Mouse (Mus musculus) G1E (cell line): Measurements from ENCODE around the gene Serpinb12. TPM values are rescaled to one million over a fixed set of nuclear protein-coding genes. Genes with fewer than 3 reads are reported as not detected.

ENCODE experiments used
- ATAC-seq: 2 replicates; pipeline ENCODE4 v1.8.0; 2016; ENCODE audit warnings: mild to moderate bottlenecking; ENCODE audit not compliant: insufficient number of reproducible peaks, poor library complexity, low FRiP score, severe bottlenecking; ENCODE audit errors: extremely low read depth
- DNase-seq: peaks from one replicate; pipeline ENCODE4 v3.0.0; 2012; ENCODE audit warnings: low spot score
- H3K27me3 ChIP-seq: 2 replicates; pipeline ENCODE4 v1.6.1; 2012; ENCODE audit warnings: mild to moderate bottlenecking, low read length, inconsistent platforms; ENCODE audit not compliant: insufficient read depth
- H3K36me3 ChIP-seq: replicated peaks from 2 replicates; pipeline ENCODE3; 2012; ENCODE audit warnings: mild to moderate bottlenecking, inconsistent platforms
- H3K4me1 ChIP-seq: 2 replicates; pipeline ENCODE4 v1.6.1; 2012; ENCODE audit warnings: low read depth, low read length, inconsistent platforms, mixed read lengths; ENCODE audit not compliant: insufficient read depth
- H3K4me3 ChIP-seq: 2 replicates; pipeline ENCODE4 v1.5.1; 2012; ENCODE audit warnings: low read depth, mild to moderate bottlenecking, inconsistent platforms, low read length, moderate library complexity, mixed read lengths
- H3K9me3 ChIP-seq: replicated peaks from 2 replicates; pipeline ENCODE4 v1.6.1; 2012; ENCODE audit warnings: inconsistent platforms
- CTCF ChIP-seq: IDR thresholded peaks from 2 replicates; pipeline ENCODE4 v1.5.1; 2012; ENCODE audit warnings: low read depth, low read length, inconsistent platforms, mixed read lengths
- GATA1 ChIP-seq: IDR thresholded peaks from 2 replicates; pipeline ENCODE4 v1.6.1; 2012; ENCODE audit warnings: borderline replicate concordance, low read length, inconsistent platforms, mixed read lengths
- GATA2 ChIP-seq: IDR thresholded peaks from 2 replicates; pipeline ENCODE4 v1.6.1; 2012; ENCODE audit warnings: low read depth, low read length, inconsistent platforms, borderline replicate concordance
- POLR2AphosphoS5 ChIP-seq: IDR thresholded peaks from 2 replicates; pipeline ENCODE4 v1.6.1; 2012; ENCODE audit warnings: low read depth, low read length, inconsistent platforms; ENCODE audit not compliant: insufficient replicate concordance
- TAL1 ChIP-seq: conservative IDR thresholded peaks from 2 replicates; pipeline ENCODE4 v1.6.1; 2012; ENCODE audit warnings: low read depth, low read length, inconsistent platforms, mixed read lengths
- polyA plus RNA-seq: library from polyadenylated mRNA; stranded (reverse); fragments of >175 nt; gene quantifications from 2 replicates; pipeline ENCODE4 v1.2.3, GENCODE M21; 2012
- total RNA-seq, 2 experiments: library from RNA; stranded (forward) in 1 of 2; stranded (reverse) in 1 of 2; fragments of 200-1000 nt in 1 of 2; fragments of >200 nt in 1 of 2; fragmentation: Nextera tagmentation in 1 of 2; gene quantifications; 2 replicates each; pipeline ENCODE4 v1.2.3; 2014 to 2017

Gene Serpinb12
- total and polyA plus RNA-seq, 3 experiments, result 0.11 TPM; not detected in 2

DNA sequence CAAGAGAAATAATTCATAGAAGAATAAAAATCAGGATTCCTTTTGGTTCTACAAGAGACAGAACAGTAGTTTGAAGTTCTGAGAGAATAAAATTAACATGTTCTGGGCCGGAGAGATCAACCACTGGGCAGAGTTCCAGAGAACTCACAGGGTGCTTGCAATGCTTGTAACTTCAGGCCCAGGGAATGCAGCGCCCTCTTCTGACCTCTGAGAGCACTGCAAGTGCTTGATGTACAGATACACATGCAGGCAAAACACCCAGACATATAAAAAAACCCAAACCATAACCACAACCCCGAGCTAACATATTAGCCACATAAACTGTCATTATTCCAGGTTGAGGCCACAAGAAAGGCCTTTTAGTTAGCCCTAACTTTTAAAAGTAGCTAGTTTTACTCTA lies 26.8 kb downstream of the Serpinb12 start:
- H3K4me3 ChIP-seq, result no peak overlapping the region
- ATAC-seq (no peak), DNase-seq (no peak)
- no peaks in the 10 kb centered on the region for H3K4me1 ChIP-seq
- no peaks in the 10 kb centered on the region for H3K36me3 ChIP-seq
- no peak for TF ChIP-seq GATA1
- TF ChIP-seq POLR2AphosphoS5, result no peak
- no peak for TF ChIP-seq TAL1
- no peak for TF ChIP-seq GATA2
- TF ChIP-seq CTCF, result no peak
- 0 out of 2 replicates have a peak, but pooled peaks cover 4% of the 10 kb centered on the region for H3K9me3 ChIP-seq
- no peaks in the 10 kb centered on the region for H3K27me3 ChIP-seq

DNA sequence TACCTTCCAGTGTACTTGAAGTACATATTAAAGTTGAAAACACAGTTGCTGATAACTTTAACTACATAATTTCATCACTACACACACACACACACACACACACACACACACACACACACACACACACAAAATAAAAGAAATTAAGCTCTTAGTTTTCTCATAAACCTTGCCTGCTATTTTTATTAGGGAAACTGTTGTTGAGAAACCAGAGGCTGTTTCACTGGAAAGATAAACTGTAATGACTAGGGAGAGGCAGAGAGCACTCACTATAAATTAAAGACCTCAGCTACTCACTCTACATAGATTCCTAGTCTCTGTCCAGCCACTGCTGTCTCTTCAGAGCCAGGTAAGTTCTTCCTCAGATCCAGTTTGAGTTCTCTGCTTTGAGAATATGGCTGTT lies 46.4 kb downstream of the Serpinb12 start, which contains the start of gene Serpinb13:
TSS of gene Serpinb13 (plus strand) at position 301 of the 400 bp plus-strand sequence.
- Histone ChIP-seq H3K4me3 (no peak within 1 kb of the TSS), H3K9me3 (0 out of 2 replicates have a peak, but pooled peaks cover 2% of the 10 kb centered on the region), H3K4me1 (no peaks in the 10 kb centered on the region), H3K27me3 (no peaks in the 10 kb centered on the region), H3K36me3 (no peaks in the 10 kb centered on the region)
- TF ChIP-seq GATA2, result no peak
- TF ChIP-seq TAL1, result no peak
- no peak for TF ChIP-seq GATA1
- TF ChIP-seq POLR2AphosphoS5, result no peak
- no peak for TF ChIP-seq CTCF
- DNase-seq, result no peak
- ATAC-seq, result no peak

DNA sequence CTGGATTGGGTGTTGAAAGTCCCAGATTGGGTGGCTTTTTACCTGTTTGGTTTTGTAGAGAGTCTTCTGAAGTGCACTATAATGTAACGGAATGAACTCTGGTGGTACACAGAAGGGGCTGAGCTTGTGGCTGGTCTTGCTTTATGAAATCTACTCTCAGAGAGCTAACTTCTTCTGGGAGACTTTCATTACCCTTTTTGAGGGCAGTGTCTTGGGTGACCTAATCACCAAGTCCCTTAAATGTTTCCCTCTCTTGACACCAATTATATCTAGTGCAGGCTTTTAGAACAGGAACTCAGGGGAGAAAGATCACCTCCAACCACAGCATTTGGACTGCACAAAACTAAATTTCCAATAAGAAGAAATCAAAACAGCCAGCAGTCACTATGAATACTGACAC lies 48.8 kb downstream of the Serpinb12 start:
- no peaks in the 10 kb centered on the region for H3K36me3 ChIP-seq
- H3K27me3 ChIP-seq, result no peaks in the 10 kb centered on the region
- DNase-seq (no peak), ATAC-seq (no peak)
- TF ChIP-seq TAL1 (no peak), POLR2AphosphoS5 (no peak), CTCF (no peak), GATA1 (no peak), GATA2 (no peak)
- H3K4me1 ChIP-seq, result no peaks in the 10 kb centered on the region
- H3K9me3 ChIP-seq, result peaks cover 5% of the 10 kb centered on the region
- H3K4me3 ChIP-seq, result no peak overlapping the region

DNA sequence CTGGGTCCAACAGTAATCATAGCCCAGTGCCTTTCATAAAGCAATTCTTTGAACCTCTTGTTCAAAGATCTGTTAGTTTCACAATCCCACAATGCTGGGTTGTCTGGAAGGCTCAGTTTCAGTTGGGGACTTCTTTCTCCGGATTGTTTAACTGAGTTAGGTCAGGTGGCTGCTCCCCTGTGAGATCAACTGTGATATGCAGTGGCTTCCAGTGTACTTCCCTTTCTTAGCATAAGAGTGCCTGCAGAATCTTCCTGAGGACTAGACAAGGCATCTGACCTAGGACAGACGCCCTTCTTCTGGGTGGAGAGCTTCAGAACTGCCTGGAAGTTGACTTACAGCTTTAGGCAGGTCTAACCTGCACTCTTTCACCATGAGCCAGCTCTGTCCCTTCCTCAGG lies 49.6 kb downstream of the Serpinb12 start:
- H3K4me1 ChIP-seq, result no peaks in the 10 kb centered on the region
- ATAC-seq (no peak), DNase-seq (no peak)
- no peaks in the 10 kb centered on the region for H3K27me3 ChIP-seq
- H3K36me3 ChIP-seq, result no peaks in the 10 kb centered on the region
- TF ChIP-seq GATA1 (no peak), TAL1 (no peak), GATA2 (no peak), POLR2AphosphoS5 (no peak), CTCF (no peak)
- peaks cover 5% of the 10 kb centered on the region for H3K9me3 ChIP-seq
- H3K4me3 ChIP-seq, result no peak overlapping the region

DNA sequence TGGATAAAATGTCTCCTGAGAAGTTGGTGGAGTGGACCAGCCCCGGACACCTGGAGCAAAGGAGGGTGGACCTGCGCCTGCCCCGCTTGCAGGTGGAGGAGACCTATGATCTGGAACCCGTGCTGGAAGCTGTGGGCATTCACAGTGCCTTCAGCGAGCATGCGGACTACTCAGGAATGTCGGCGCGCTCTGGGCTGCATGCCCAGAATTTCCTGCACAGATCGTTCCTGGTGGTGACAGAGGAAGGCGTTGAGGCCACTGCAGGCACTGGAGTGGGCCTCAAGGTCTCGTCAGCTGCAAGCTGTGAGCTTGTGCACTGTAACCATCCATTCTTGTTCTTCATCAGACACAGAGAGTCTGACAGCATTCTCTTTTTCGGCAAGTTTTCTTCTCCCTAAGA lies 66.2 kb downstream of the Serpinb12 start:
- ATAC-seq, result no peak

DNA sequence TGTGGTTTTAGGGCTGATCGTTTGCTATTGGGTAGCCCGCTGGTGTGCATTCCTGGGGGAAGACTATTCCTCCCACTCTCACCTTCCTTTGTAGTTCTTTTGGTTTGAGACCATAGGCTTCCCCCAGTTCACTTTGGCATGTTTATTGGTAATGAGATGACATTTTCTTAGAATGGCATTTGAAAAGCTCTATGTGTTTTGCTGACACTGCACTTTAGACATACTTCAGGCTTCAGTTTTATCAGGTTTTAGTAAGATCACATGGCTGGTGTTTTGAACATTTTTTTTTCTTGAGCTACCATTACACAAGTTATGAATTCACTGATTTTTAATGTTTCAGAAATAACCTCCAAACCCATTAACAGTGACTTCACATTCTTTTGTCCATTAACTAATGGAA lies 67.5 kb downstream of the Serpinb12 start:
- no peaks in the 10 kb centered on the region for H3K36me3 ChIP-seq
- H3K4me3 ChIP-seq, result no peak overlapping the region
- no peak for ATAC-seq
- no peaks in the 10 kb centered on the region; the same call in none of the 2 replicates for H3K9me3 ChIP-seq
- TF ChIP-seq GATA1 (no peak), POLR2AphosphoS5 (no peak), CTCF (no peak)
- no peaks in the 10 kb centered on the region for H3K27me3 ChIP-seq
- H3K4me1 ChIP-seq, result no peaks in the 10 kb centered on the region
- no peak for DNase-seq

More for the DNA sequence above, 66.2 kb downstream of the Serpinb12 start:
- Histone ChIP-seq H3K9me3 (no peaks in the 10 kb centered on the region; the same call in none of the 2 replicates), H3K27me3 (no peaks in the 10 kb centered on the region), H3K4me3 (no peak overlapping the region), H3K36me3 (no peaks in the 10 kb centered on the region), H3K4me1 (no peaks in the 10 kb centered on the region)
- TF ChIP-seq GATA1 (no peak), CTCF (no peak), GATA2 (no peak), TAL1 (no peak), POLR2AphosphoS5 (no peak)
- no peak for DNase-seq
